Mouse (Mus musculus): ENCODE results near the gene Gins2.

- TF ChIP-seq POLR2A (IDR thresholded peaks at IDR 0.05; ENCODE audit: borderline replicate concordance, extremely low read depth, low read depth, low read length): no peak
- TF ChIP-seq CTCF (IDR thresholded peaks at IDR 0.05; ENCODE audit: insufficient read depth, low read length): no peak
Observed at GRCm38 (mm10) chr8:120568164-120568798, 20.8 kb downstream of the Gins2 start.

Measured in lung, adult 2 months (tissue).